Mouse (Mus musculus): ENCODE data around the gene Tnp2.
A peak's percentile ranks its signal among the peaks of the same experiment; 100 is the strongest.
"Not testable (repeated sequence)": the region's sequence is repeated elsewhere in the genome, so short reads cannot be mapped to it uniquely, and the experiment has no call there.

Gene Tnp2

DNA sequence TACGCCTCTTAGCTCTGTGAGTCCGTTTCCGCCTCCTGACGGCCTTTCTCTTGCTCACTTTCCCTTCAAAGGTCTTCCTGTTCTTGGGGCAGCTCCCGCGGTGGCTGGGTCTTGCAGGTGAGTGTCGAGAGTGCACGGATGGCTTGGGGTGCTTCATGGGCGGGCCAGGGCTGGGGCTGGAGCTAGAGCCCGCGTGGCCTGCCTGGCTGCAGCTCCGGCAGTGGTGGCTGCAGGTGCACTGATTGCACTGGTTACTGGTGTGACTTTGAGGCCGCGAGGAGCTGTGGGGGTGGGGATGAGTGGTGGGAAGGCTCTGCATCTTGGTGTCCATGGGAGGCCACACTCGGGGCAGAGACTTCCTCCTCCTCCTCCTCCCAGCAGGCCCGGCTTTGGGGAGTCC lies at the start of gene Tnp2:
Gene Tnp2, minus strand, starts transcription at position 390 of the 400 bp plus-strand sequence.
- DNase-seq (ENCODE audit: low read depth, low spot score) = no peak

DNA sequence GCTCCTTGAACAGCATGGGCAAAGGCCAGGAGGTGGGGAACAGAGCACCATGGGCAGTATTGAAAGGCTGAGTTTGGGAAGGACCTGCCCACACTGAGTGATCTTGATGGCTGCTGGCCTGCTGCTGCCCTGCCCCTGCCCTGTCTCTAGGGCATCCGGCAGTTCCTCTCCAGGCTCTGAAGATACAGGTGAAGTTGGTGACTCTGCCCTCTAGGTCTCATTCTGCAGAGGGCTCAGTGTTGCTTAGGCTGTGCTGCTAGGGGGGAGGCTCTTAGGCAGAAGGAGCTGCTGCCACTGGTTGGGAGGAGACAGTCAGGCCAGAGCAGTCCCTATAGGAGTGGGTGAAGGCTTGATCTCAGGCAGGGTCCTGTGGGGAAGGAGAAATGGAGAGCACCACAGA lies 49.4 kb upstream of the Tnp2 start:
- DNase-seq (ENCODE audit: low read depth, low spot score) = no peak

DNA sequence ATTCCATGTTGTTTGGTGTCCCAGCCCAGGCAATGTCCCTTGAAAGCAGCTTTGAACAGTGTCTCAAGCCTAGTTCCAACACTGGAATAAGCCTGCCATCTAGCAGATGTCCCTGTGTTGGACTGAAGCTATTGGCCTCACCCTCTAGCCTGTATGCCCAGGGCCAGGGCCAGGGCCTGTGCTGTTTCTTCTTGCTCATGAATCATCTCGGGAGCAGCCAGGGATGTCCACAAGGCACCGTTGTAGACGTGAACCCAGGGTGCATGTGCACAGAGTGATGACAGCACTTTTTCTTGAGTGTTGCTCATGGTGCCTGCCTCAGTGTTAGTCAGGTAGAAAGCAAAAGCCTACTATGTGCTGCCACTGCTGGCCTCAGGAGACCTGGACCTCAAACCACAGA lies 48.8 kb upstream of the Tnp2 start:
- DNase-seq (ENCODE audit: low read depth, low spot score) = no peak

DNA sequence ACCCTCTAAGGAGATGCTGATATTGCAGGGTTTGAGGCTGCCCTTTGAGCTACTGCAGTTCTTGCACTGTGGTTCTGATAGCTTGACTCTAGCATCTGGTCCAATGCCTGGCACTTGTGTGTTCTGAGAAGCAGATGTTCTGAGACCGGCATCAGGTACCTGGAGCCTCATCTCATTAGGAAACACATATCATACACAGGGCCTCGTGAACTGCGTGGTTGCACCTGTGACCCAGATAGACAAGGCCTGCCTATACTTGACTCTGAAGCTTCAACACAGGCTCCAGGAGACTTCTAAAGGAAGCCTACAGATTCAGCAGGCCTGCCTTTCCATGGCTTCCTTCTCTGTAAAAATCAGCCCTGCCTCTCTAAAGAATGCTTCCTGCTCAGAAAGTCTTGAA lies 47.9 kb upstream of the Tnp2 start:
- DNase-seq (ENCODE audit: low read depth, low spot score) = no peak

DNA sequence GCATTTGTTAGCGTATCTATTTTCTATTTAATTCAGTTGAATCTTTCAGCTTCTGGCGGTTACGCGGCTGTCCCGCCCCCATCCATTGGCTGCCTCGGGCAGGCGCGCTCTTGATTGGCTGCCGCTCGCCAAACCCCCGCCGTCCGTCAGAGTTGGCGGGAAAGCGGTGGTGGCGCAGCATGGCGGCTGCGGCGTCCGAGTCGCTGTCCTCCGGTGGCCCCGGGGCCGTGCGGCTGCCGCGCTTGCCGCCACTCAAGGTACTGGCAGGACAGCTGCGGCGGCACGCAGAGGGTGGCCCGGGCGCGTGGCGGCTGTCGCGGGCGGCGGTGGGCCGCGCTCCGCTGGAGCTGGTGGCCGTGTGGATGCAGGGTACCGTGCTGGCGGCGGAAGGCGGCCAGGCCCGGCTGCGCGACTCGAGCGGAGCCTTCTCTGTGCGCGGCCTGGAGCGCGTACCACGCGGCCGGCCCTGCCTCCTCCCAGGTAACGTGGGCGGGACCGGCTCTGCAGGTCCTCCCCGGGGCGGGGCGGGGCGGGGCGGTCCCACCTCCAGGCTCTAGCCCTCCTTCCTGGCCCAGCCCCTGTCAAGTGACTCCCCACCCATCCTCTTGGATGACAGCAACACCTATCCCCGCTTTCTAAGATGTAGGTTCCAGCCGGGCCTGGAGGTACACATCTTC lies 46.6 kb upstream of the Tnp2 start, which contains the start of gene Rmi2:
Gene Rmi2, plus strand, starts transcription at position 149 of the 677 bp plus-strand sequence.
- DNase-seq (ENCODE audit: low read depth, low spot score) = peak; percentile 45

DNA sequence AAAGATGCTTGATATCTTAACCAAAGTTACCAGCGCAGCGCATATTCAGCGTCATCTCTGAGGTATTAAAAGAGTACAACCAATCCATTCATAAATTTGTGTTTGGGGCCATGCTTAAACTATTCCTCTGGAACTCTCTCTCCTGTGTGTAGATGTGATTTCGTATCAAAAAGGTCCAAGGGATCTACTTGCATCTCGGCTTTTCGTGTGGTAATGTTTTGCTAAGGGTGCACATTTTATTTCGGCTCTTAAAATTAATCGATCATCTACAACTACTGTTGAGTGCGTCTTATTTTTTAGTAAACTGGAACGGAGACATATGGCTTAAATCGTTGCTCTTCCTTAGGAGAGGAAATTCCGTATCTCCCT lies 46.1 kb upstream of the Tnp2 start:
- DNase-seq (ENCODE audit: low read depth, low spot score) = no peak

DNA sequence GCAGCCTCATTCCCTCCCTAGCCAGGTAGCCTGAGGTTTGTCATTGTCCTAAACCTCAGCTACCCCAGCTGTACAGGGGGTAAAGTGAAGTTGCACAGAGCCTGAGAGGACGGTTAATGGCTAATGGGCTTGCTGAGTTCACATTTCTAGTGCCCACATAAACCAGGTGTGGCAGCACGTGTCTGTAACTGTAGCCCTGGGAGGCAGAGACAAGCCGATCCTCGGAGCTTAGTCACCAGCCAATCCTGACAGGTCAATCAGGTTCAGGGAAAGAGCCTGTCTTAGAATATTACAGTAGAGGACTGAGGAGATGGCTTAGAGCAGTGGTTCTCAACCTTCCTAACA lies 40.0 kb upstream of the Tnp2 start:
- no peak for DNase-seq (ENCODE audit: low read depth, low spot score)

DNA sequence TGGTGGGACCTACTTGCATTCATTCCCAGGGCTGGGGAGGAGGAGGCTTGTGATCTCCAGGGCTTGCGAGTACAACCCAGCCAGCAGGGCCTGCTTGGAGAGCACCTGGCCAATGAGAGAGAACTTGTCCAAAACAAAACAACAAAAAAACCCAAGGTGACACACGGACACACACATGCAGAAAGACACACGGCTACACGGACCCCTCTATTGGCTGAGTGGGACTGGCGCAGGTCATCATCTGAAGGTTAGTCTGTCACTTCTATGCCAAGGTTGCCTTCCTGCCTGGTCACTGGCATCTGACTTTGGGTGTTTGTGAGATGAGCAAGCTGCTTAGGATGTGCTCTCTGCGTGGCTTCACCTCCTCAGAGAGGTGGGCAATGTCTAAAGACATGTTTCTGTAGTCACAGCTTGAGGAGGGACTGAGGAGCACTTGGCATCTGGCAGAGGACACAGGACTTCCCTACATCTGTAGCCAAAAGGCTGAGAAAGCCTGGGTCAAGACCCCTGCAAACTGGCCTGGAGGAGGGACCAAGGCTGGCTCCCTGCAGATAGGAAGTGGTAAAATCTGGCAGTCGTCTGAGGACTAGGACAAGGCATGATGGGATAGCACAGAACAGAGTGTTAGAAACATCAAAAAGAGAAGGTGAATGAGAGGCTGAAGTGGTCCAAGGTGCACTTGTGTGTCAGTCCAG lies 39.5 kb upstream of the Tnp2 start:
- no peak for DNase-seq (ENCODE audit: low read depth, low spot score)

DNA sequence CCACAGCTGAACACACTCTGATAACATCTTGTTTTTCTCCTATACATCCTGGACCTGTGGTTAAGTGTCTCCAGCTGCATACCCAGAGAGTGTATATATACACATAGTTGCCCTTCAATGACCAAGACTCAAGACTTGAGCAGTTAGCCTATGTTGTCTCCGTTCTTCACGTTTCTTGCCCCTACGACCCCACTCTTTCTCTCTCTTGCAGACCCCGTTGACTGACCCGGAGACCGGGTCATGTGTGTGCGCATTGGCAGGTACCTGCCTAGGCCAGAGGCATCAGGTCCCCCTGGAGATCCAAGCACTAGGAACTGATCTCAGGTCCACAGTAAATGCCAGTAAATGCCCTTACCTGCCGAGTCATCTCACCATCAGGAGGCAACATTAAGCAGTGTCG lies 38.8 kb upstream of the Tnp2 start:
- no peak for DNase-seq (ENCODE audit: low read depth, low spot score)

DNA sequence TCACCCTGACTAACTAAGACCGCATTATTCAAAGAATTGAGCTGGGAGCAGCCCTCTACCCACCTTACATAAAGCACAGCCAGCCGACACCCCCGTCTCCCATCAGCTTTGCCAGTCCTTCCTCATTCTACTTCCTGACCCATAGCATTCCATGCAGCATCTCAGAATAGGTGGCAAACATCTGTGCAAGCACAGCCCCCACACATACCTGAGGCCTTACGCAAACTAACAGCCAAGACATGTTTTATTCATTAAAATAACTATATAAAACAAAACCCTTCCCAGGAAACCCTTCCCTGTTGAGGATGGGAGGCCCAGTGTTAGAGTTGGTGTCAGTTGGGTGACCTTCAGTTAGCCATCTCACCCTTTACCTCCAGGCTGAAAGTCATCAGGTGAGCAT lies 37.4 kb upstream of the Tnp2 start:
- DNase-seq (ENCODE audit: low read depth, low spot score) = no peak

DNA sequence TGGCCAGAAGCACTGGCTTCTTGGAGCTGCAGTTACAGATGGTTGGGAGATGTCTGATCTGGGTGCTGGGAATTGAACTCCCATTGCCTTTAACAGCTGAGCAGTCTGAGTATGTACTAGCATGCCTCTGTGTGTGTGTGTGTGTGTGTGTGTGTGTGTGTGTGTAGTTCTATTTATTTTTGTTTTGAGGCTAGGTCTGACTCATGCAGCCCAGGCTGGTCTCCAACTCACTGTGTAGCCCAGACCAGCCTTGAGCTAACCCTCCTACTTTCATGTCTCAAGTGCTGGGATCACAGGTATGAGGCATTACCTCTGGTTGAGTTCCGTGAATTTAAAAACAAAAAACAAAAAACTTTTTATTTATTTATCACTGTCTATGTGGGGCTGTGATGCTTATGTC lies 36.1 kb upstream of the Tnp2 start:
- no peak for DNase-seq (ENCODE audit: low read depth, low spot score)

DNA sequence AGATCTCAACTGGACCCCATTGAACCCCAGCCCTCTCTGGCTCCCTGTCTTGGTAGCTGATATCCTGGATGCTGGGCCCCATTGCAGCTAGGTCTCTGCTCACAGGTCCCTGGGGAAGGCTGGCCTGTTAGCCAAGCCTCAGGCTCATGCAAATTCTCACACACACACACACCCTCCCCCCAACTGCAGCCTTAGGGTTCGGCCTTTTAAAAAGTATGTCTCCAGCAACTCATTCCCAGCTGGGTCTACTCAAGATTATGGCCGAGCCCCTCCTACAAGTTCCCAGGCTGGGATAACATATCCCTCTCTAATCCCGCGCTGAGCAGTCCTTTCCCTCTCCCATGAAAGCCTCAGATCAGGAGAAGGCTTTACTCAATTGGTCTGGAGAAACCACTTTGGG lies 32.9 kb upstream of the Tnp2 start:
- no peak for DNase-seq (ENCODE audit: low read depth, low spot score)

DNA sequence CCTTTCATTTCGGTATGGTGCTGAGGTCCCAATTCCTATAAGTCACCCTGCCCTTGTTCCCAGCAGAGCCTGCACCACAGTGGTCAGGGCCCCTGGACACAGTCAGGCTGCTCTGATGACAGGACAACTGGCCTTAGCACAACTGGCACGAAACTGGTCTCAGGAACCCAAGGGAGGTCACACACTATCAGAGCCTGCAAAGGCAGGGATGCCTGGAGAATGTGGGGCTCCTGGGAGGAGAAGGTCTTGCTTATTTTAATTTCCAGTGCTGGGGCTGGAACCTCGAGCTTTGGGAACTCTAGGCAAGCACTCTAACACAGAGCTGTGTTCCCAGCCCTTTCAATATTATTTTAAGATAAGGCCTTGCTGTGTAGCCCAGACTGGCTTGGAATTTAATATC lies 31.5 kb upstream of the Tnp2 start:
- no peak for DNase-seq (ENCODE audit: low read depth, low spot score)

DNA sequence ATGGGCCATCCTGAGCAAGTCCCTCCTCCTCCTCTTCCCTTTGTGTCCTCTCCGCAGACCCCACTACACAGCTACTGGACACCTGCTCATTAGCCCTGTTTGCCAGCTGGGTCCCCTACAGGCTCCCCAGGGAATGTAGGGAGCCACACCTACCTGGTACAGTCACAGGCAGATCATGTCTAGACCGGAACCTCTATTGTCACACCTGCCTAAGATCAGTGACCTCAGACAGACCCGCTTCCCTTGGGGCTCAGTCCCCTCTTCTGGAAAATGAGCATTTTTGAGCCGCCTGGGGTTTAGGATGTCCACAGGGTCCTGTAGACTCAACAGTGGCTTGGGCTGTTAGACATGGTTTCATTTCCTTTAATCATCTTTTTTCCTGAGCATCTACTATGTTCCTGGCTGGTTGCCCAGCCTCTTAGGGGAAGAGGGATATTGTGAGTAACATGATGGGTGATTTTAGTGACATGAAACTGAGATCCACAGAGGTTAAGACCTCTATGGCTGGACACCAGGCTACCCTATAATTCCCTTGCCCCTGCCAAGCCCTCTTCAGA lies 30.2 kb upstream of the Tnp2 start:
- DNase-seq (ENCODE audit: low read depth, low spot score) = no peak

DNA sequence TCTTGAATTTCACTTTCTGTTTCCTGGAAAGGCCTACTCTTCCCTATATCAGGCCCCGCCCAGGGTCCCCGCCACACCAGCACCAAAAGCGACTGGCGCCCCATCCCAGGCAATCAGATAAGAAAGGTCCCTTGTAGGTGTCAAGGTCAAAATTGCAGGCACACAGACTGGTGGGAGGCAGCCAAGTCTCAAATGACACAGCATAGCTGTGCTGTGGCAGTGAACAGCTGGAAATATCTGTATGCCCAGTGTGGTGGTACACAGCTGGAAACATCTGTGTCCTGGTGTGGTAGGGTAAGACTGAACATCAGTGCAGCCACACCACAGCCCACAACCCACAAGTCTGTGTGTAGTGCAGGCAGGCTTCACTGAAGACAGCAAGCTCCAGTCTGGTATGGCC lies 26.4 kb upstream of the Tnp2 start:
- DNase-seq (ENCODE audit: low read depth, low spot score) = no peak

DNA sequence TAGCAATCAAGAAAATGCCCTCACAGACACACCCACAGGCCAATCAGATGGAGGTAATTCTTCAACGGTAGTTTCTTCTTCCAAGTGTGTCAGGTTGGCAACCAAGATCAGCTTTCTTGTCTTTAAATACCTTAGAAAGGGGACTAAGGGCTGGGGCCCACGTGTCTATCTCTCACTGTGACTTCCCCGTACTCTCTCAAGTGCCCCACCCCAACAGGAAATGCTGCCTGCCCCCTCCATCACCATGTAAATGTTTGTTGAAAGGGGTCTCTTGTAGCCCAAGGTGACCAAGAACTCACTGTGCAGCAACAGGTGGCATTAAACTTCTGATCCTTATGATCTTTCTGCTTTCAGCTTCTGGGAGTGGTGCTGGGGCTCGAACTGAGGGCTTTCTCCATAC lies 25.3 kb upstream of the Tnp2 start:
- DNase-seq (ENCODE audit: low read depth, low spot score) = no peak

DNA sequence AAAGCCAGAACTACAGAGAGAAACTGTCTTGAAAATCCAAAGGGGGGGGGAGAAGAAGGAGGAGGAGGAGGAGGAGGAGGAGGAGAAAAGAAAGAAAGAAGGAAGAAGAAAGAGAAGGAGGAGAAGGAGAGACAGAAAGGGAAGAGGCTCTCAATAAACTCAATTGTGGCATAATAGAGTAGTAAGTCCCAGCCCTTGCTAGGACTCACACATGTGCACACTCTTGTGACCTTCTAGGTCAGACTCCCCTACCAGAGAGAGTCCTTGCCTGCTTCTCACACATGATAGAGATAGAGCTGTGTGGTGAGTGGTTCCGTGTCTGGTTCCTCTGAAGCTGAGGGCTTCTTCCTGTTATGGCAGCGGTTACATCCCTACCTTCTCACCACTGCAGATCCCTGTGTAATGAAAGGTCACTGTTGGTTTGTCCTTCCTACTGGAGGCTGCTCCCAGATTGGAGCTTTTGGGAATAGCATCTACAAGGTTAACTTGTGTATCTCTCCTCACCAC lies 24.5 kb upstream of the Tnp2 start, which contains the start of gene Gm11172:
Gene Gm11172, plus strand, starts transcription at position 51 of the 507 bp plus-strand sequence.
- no peak for DNase-seq (ENCODE audit: low read depth, low spot score)

DNA sequence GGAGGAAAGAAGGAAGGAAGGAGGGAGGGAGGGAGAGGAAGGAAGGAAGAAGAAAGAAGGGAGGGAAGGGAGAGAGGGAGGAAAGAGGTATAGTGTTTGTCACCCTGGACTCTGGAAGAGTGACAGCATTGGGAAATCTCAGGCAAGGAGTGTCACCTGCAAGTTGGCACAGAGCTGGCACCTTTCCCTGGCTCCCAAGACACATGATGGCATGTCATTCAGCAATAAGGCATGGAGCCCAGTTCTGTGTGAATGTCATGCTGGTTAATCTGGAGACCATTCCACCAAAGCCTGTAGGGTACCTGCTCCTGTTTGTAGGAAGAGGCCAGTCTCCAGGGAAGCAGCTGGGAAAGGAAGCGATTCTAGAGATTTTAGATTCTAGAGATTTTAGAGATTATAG lies 21.9 kb upstream of the Tnp2 start:
- DNase-seq (ENCODE audit: low read depth, low spot score) = no peak

DNA sequence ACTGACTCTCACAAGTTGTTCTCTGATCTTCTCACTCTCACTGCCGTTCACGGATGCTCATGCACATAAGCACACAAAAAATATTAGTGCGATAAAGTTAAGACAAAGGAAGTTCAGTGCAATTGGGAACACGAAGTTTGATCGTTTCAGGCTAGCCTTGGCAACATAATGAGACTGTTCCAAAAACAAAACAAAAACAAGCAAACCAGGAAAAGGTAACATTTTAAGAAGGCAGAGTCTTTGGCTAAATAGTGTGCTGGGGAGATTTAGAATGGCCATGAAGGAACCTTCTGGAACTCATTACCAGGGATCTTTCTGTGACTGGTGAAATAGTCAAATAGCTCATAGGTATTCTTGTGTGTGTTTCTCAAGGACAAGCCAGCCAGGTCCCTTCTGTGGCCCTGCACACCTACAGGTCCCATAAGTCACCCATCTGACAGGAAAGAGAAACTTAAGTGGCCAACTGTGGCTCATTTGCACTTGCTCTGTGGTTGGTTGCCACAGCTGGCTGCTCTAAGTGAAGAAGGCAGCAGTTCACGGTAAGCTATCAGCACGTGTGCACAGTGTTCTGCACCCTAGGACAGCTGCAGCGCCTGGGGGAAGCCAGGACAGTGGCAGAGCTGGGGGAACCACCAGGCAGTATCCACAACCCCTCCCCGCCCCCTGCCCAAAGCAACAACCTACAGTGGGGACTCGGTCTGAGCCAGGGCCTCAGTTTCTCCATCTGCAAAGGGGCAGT lies 17.5 kb upstream of the Tnp2 start, which contains the start of gene Prm1:
Gene Prm1, minus strand, starts transcription at position 51 of the 739 bp plus-strand sequence.
- no peak for DNase-seq (ENCODE audit: low read depth, low spot score)

DNA sequence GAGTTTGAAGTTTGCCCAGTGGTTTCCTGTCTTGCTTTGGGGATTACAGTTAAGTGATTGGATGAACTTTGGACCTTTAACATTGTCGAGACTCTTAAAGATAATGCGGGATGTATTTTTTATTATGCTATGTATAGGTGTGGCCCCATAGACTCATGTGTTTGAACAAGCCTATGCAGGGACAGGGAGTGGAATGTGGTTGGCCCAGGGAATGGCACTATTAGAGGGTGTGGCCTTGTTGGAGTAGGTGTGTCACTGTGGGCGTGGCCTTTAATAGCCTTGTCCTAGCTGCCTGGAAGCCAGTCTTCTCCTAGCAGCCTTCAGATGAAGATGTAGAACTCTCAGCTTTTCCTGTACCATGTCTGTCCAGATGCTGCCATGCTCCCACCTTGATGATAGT lies 14.0 kb upstream of the Tnp2 start:
- DNase-seq (ENCODE audit: low read depth, low spot score) = not testable (repeated sequence)

DNA sequence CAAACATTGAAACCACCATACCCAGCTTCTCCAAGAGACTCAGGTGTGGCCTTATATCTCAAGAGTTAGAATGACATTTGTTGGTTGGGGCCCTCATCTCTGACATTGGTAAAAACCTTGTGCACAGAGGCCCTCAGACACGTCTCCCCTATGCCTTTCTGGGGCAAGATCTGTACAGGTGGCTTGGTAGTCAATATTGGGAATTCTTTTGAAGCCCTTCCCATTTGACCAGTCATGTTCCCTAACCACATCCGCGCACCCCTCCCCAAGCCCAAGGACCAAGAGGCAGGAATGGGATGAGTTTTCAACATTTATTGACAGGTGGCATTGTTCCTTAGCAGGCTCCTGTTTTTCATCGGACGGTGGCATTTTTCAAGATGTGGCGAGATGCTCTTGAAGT lies 7.6 kb upstream of the Tnp2 start, which contains the start of gene Prm2:
Gene Prm2, minus strand, starts transcription at position 101 of the 400 bp plus-strand sequence.
- no peak for DNase-seq (ENCODE audit: low read depth, low spot score)

DNA sequence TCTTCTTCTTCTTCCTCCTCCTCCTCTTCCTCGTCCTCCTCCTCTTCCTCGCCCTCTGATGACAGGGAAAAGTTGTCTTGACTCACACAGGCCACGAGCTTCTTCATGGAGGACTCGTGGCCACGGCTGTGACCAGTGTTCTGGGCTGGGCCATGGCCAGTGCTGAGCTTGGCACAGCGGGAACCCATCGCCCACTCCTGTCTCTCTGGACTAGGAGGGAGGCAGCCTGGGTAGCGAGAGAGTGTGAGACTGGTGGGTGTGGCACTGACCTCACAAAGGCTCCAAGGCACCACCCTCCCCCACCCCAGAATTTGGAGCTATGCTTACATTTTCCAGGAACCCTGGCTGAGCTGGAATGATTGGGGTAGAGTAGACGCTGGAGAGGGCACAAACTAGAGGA lies 2.2 kb upstream of the Tnp2 start, which contains the start of gene Prm3:
Gene Prm3, minus strand, starts transcription at position 213 of the 400 bp plus-strand sequence.
- no peak for DNase-seq (ENCODE audit: low read depth, low spot score)
